Mouse (Mus musculus) fat pad, adult 2 months (tissue): Measurements from ENCODE around the gene Vegfb.
A peak's percentile ranks its signal among the peaks of the same experiment; 100 is the strongest.
"Not testable (repeated sequence)": the region's sequence is repeated elsewhere in the genome, so short reads cannot be mapped to it uniquely, and the experiment has no call there.

ENCODE experiments used
- DNase-seq: peaks from one replicate; pipeline ENCODE4 v3.0.0-alpha.2; 2011; ENCODE audit warnings: low read depth, low spot score; ENCODE audit errors: extremely low read depth

Gene Vegfb

DNA sequence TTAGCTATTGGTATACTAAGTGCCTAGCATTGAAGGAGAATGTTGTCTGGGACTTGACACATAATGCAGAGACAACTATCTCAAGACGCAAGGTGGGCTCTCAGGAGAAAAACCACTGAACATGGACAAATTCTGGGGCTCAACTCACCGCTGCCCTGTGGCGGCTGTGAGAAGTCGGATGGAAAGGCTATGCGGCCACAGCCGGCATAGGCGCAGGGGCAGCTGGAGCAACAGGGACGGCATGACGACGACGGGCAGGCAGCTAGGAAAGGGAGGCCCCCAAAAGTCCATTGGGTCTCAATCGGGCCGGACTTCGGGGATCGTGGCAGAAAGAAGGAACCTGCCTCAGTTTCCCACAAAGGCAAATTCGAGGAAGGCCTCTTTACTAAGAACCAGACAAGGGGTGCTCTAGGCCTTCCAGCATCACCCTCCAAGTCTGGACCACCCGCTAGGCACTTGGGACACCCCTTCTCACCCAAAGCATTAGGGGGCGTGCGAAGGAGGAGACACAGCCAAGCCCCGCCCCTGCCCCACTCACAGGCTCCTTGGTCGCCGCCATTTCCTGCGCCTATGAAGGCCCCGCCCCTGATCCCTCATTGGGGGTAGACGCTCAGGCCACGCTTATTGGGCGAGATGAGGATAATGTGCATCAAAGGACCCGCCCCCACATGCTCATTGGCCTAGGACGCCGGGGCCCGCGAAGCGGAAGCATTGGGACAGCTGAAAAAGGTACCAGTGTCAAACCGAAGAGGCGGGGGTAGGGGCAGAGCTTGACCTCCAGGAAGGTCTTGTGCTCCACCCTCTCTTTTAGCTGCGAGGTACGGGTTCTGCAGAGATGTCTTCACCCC is 4.8 kb upstream of the Vegfb start, which contains the start of gene Dnajc4:
Gene Dnajc4 (minus strand): TSS at position 562 of the 848 bp plus-strand sequence.
- DNase-seq: peak; percentile 81

- not testable (repeated sequence) for DNase-seq
These were observed 3.7 kb upstream of the Vegfb start for GRCm38 (mm10) chr19:6991166-6991565.

- DNase-seq: no peak
These were observed 3.3 kb upstream of the Vegfb start for GRCm38 (mm10) chr19:6990712-6991111.

DNA sequence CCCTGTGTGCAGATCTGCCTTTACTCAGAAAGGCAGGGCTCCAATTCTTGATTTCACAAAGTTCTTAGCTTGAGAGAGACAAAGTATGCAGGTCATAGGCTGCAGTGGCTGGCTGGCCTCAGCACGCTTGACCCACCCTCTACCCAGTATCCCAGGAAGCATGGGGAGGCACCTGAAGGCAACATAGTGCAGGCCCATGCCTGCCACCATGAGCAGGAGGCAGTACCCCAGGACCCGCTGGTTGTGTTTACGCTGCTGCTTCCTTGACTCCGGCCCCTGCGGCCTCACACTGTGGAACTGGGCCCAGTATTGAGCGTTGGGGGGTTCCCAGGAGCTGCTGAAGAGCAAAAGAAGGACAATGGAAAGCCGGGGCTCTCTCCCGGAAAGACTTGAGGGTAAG is 1.8 kb upstream of the Vegfb start:
- no peak for DNase-seq

GRCm38 (mm10) chr19:6987904-6988285 is 444 bp upstream of the Vegfb start:
- no peak for DNase-seq

DNA sequence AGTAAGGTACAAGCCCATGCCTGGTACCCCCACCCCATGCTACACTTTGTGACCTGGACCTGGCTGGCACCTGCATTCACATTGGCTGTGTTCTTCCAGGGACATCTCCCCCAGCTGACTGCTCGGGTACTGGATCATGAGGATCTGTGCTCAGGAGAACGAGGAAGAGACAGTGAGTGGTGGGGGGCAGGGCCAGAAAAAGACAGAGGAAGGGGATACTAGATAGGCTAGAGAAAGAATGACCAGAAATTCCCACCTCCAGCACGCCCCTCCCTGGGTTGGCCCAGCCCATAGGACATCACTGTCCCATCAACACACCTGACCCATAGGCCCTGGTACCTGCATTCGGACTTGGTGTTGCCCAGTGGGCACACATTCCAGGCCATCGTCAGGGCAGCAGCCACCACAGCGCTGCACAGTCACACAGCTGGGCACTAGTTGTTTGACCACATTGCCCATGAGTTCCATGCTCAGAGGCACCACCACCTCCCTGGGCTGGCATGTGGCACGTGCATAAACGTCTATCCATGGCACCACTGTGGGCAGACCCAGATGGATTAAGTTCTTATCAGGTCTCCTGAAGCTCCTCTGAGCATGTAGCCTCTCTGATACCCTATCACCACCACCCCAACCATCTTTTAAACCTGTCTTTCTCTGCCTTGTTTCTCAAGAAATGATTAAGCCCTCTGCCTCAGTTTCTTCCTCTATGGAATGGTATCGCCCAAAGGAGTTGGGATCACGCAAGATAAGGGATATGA is 1.3 kb downstream of the Vegfb start:
- DNase-seq: no peak

DNA sequence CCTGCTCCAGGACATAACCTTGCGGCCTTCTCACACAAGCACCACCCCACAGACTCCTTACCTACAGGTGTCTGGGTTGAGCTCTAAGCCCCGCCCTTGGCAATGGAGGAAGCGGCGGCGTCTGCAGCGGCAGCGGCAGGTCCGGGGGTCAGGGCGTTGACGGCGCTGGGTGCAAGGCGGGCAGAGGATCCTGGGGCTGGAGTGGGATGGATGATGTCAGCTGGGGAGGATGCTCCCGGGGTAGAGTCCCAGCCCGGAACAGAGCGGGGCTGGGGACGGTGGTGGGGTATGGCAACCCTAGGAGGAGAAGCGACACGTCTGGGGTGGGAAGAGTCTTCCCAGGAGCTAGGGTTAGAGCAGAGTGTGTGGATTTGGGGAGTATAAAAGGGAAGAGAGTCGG is 2.2 kb downstream of the Vegfb start:
- DNase-seq: no peak

GRCm38 (mm10) chr19:6983621-6984020 is 3.8 kb downstream of the Vegfb start:
- no peak for DNase-seq

- DNase-seq: no peak
These were observed 6.0 kb downstream of the Vegfb start for GRCm38 (mm10) chr19:6981465-6981864.

GRCm38 (mm10) chr19:6980381-6981093 is 6.9 kb downstream of the Vegfb start, which contains the start of gene Fkbp2:
Gene Fkbp2, minus strand, starts transcription at chr19:6980501.
- peak; percentile 73 for DNase-seq

GRCm38 (mm10) chr19:6979486-6980380 is 7.7 kb downstream of the Vegfb start:
- DNase-seq: peak; percentile 96

GRCm38 (mm10) chr19:6979001-6979479 is 8.4 kb downstream of the Vegfb start:
- DNase-seq: no peak

DNA sequence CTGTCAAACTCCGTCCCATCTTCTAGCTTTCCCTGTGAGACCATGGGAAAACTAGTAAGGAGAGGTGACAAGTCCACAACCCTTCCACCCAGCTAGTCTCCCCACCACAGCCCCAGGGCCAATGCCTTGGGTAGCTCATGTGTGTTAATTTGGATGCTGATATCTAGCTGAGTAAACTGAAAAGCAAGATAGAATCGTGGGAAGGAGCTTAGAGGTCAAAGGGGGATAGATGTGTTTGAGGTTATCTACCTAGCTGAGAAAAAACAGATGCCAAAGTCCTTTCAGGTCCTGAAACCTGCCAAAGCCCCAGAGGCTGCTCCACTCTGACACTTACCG is 8.8 kb downstream of the Vegfb start:
- no peak for DNase-seq

DNA sequence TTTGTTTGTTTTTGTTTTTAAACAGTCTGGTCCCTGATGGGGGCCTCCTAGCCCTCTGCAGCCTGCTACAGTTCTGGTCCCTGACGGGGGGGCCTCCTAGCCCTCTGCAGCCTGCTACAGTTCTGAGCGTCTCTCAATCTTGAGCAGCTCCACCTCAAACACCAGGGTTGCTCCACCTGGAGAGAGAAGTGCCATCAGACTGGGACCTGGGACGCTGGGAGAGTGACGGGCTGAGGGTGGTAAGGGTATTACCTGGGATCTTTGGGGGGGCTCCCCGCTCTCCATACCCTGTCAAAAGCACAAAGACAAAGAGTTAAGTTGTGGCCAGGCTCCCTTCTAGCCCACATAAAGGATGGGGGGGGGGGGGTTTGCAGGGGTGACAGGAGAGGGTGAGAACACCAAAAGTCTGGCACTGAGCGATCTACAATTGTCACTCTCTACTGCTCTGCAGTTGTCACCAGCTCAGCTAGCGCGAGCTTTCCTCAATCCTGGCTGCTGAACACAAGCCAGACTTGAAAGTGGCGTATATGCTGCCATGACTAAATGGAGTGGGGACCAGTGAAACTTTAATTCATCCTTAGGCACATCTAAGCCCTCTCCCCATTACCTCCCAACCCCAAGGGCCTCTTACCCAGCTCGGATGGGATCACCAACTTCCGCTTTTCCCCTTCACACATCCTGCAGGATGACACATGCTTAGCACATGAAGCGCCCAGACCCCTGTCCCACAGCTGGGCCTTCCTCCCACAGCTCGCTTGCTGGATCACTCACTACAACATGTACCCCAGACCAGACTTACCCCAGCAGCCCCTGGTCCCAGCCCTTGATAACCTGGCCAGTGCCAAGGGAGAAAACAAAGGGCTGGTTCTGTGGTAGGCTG is 9.5 kb downstream of the Vegfb start:
- DNase-seq: no peak

GRCm38 (mm10) chr19:6975537-6976521 is 11.6 kb downstream of the Vegfb start, which contains the start of gene Plcb3:
Gene Plcb3, minus strand, starts transcription at chr19:6976470.
- no peak for DNase-seq

GRCm38 (mm10) chr19:6974211-6975205 is 12.9 kb downstream of the Vegfb start, which contains the start of gene Ppp1r14b:
Gene Ppp1r14b, plus strand, starts transcription at chr19:6974968.
- no peak for DNase-seq
